Mouse (Mus musculus) monocyte, adult 5-6 weeks (primary cell): ENCODE results near the gene Rgs3. TPM values are rescaled to one million over a fixed set of nuclear protein-coding genes. Genes with fewer than 3 reads are reported as not detected.
A peak's percentile ranks its signal among the peaks of the same experiment; 100 is the strongest.

ENCODE experiments used
- ATAC-seq: fragments of 153-309, 156-312 bp; replicated peaks from 2 replicates; pipeline ENCODE4 v1.8.0; 2017; ENCODE audit warnings: mild to moderate bottlenecking; ENCODE audit not compliant: low TSS enrichment, insufficient number of reproducible peaks, severe bottlenecking, poor library complexity, low FRiP score
- total RNA-seq: library from RNA; stranded (forward); fragments of 200-1000, 200-491, 200-594 nt; gene quantifications from 3 replicates; pipeline ENCODE4 v1.2.3, GENCODE M21; 2017

The Rgs3 gene
- 74.1 to 183 TPM (median 86.7 TPM) in 3 replicates for total RNA-seq

- ATAC-seq, result no peak
Measured at GRCm38 (mm10) chr4:62559797-62560329, at the start of gene Rgs3. Gene Rgs3 (plus strand): TSS chr4:62559847.

GRCm38 (mm10) chr4:62509946-62510345, 49.7 kb upstream of the Rgs3 start:
- no peak for ATAC-seq

GRCm38 (mm10) chr4:62513998-62514506, 45.6 kb upstream of the Rgs3 start:
- no peak for ATAC-seq

- no peak for ATAC-seq
Measured at GRCm38 (mm10) chr4:62514995-62515394, 44.7 kb upstream of the Rgs3 start.

GRCm38 (mm10) chr4:62515490-62515889, 44.2 kb upstream of the Rgs3 start:
- ATAC-seq, result no peak

GRCm38 (mm10) chr4:62516079-62516478, 43.6 kb upstream of the Rgs3 start:
- ATAC-seq, result no peak

GRCm38 (mm10) chr4:62516579-62516978, 43.1 kb upstream of the Rgs3 start:
- ATAC-seq, result no peak

GRCm38 (mm10) chr4:62517046-62517445, 42.6 kb upstream of the Rgs3 start:
- ATAC-seq, result no peak

- ATAC-seq, result no peak
Measured at GRCm38 (mm10) chr4:62517538-62518415, 41.9 kb upstream of the Rgs3 start.

GRCm38 (mm10) chr4:62518416-62519121, 41.1 kb upstream of the Rgs3 start:
- no peak for ATAC-seq

- peak; percentile 5; the same call in 1 of the 2 replicates for ATAC-seq
Measured at GRCm38 (mm10) chr4:62519122-62519848, 40.4 kb upstream of the Rgs3 start.

- peak; percentile 30 for ATAC-seq
Measured at GRCm38 (mm10) chr4:62519849-62520233, 39.8 kb upstream of the Rgs3 start, which contains the start of gene Alad. Gene Alad (minus strand): TSS chr4:62519918.

- no peak for ATAC-seq
Measured at GRCm38 (mm10) chr4:62520892-62521400, 38.7 kb upstream of the Rgs3 start.

- ATAC-seq, result peak; percentile 97
Measured at GRCm38 (mm10) chr4:62524651-62525488, 34.8 kb upstream of the Rgs3 start, which contains the start of the genes Pole3 and 4933430I17Rik. Gene Pole3 (minus strand): TSS chr4:62525068. Gene 4933430I17Rik (plus strand): TSS chr4:62525369.

- ATAC-seq, result no peak
Measured at GRCm38 (mm10) chr4:62525489-62525811, 34.2 kb upstream of the Rgs3 start.

- ATAC-seq, result no peak
Measured at GRCm38 (mm10) chr4:62526256-62526655, 33.4 kb upstream of the Rgs3 start.

- no peak for ATAC-seq
Measured at GRCm38 (mm10) chr4:62527655-62528054, 32.0 kb upstream of the Rgs3 start.

GRCm38 (mm10) chr4:62533729-62534128, 25.9 kb upstream of the Rgs3 start:
- no peak for ATAC-seq
